Mouse (Mus musculus): ENCODE data around the gene Pygb. TPM values are rescaled to one million over a fixed set of nuclear protein-coding genes. Genes with fewer than 3 reads are reported as not detected.

Gene Pygb
- total RNA-seq, 2 experiments from 2014 or later = 18.3 to 40.1 TPM

Other genes with a start within 250 kb of the Pygb start
- 336 and 375 TPM in 2 replicates for gene Cst7, start 216.3 kb upstream of the Pygb start, total RNA-seq (2014; fragmentation: Nextera tagmentation)
- gene Cst7, start 216.3 kb upstream of the Pygb start, total RNA-seq (2017) = 403 and 441 TPM in 2 replicates
- 27.2 and 31.8 TPM in 2 replicates for gene Apmap, start 178.2 kb upstream of the Pygb start, total RNA-seq (2014; fragmentation: Nextera tagmentation)
- 79.5 and 89.3 TPM in 2 replicates for gene Apmap, start 178.2 kb upstream of the Pygb start, total RNA-seq (2017)
- 13.1 and 14.5 TPM in 2 replicates for gene Acss1, start 118.2 kb upstream of the Pygb start, total RNA-seq (2014; fragmentation: Nextera tagmentation)
- 8.1 and 12.2 TPM in 2 replicates for gene Acss1, start 118.2 kb upstream of the Pygb start, total RNA-seq (2017)
- not detected in 2 replicates for gene Vsx1, start 97.4 kb upstream of the Pygb start, total RNA-seq (2014; fragmentation: Nextera tagmentation)
- gene Vsx1, start 97.4 kb upstream of the Pygb start, total RNA-seq (2017) = not detected in 2 replicates
- gene Entpd6, start 37.7 kb upstream of the Pygb start, total RNA-seq (2014; fragmentation: Nextera tagmentation) = 15.8 and 17.0 TPM in 2 replicates
- gene Entpd6, start 37.7 kb upstream of the Pygb start, total RNA-seq (2017) = 14.7 and 15.6 TPM in 2 replicates
- gene Abhd12, start 118.0 kb downstream of the Pygb start, total RNA-seq (2014; fragmentation: Nextera tagmentation) = 24.8 and 38.0 TPM in 2 replicates
- gene Abhd12, start 118.0 kb downstream of the Pygb start, total RNA-seq (2017) = 40.4 and 78.7 TPM in 2 replicates
- 74.6 and 87.3 TPM in 2 replicates for gene Gins1, start 118.7 kb downstream of the Pygb start, total RNA-seq (2014; fragmentation: Nextera tagmentation)
- 145 and 153 TPM in 2 replicates for gene Gins1, start 118.7 kb downstream of the Pygb start, total RNA-seq (2017)

Data from granulocyte monocyte progenitor cell, adult 5-6 weeks (primary cell).